Mouse (Mus musculus) heart, embryonic 15.5 days (tissue): ENCODE measurements around the gene Cux1. TPM values are rescaled to one million over a fixed set of nuclear protein-coding genes. Genes with fewer than 3 reads are reported as not detected.

Experiments
- ATAC-seq: fragments of 200-750 bp; cut with Nextera tagmentation; replicated peaks from 2 replicates; pipeline ENCODE4 v1.8.0; 2017; ENCODE audit warnings: low read depth, moderate TSS enrichment; ENCODE audit not compliant: insufficient number of reproducible peaks, insufficient read depth, low FRiP score
- H3K27ac ChIP-seq: fragments of 300-500 bp; sonication (generic); 2 replicates; pipeline ENCODE4 v1.5.1; 2015; ENCODE audit warnings: mild to moderate bottlenecking, inconsistent platforms
- H3K27me3 ChIP-seq: fragments of 300-500 bp; sonication (generic); 2 replicates; pipeline ENCODE4 v1.6.1; 2015; ENCODE audit warnings: inconsistent platforms
- H3K36me3 ChIP-seq: fragments of 300-500 bp; sonication (generic); 2 replicates; pipeline ENCODE4 v1.6.1; 2015; ENCODE audit warnings: mild to moderate bottlenecking, inconsistent platforms
- H3K4me1 ChIP-seq: fragments of 300-500 bp; sonication (generic); replicated peaks from 2 replicates; pipeline ENCODE4 v1.6.1; 2015; ENCODE audit warnings: inconsistent platforms
- H3K4me2 ChIP-seq: fragments of 300-500 bp; sonication (generic); 2 replicates; pipeline ENCODE4 v1.6.1; 2015; ENCODE audit warnings: inconsistent platforms, mild to moderate bottlenecking, moderate library complexity
- H3K4me3 ChIP-seq: fragments of 300-500 bp; sonication (generic); 2 replicates; pipeline ENCODE4 v1.5.1; 2015; ENCODE audit warnings: mild to moderate bottlenecking, inconsistent platforms
- H3K9ac ChIP-seq: fragments of 300-500 bp; sonication (generic); 2 replicates; pipeline ENCODE4 v1.6.1; 2015; ENCODE audit warnings: mild to moderate bottlenecking, inconsistent platforms
- H3K9me3 ChIP-seq: fragments of 300-500 bp; sonication (generic); replicated peaks from 2 replicates; pipeline ENCODE4 v1.6.1; 2016; ENCODE audit warnings: inconsistent platforms
- WGBS: fragments of 180-500 bp; shearing (Covaris S2); methylation state at CpG from one replicate; pipeline ENCODE4 v1.1.7; 2015; ENCODE audit warnings: mixed read lengths; 5-methylcytosine and 5-hydroxymethylcytosine counted together
- polyA plus RNA-seq: library from polyadenylated mRNA; unstranded; fragments of >200 nt; fragmentation: Nextera tagmentation; extraction: Ambion mirVana; gene quantifications from 2 replicates; pipeline ENCODE4 v1.2.1, GENCODE M21; 2015

The Cux1 gene
- polyA plus RNA-seq, 1 experiment from 2014 or later: 71.2 TPM

- no peak for ATAC-seq
- 84% methylated on average over 2 of the region's 2 CpGs for whole genome bisulfite sequencing
- H3K4me2 ChIP-seq: no peak overlapping the region
- peaks cover 38% of the 10 kb centered on the region for H3K4me1 ChIP-seq
- H3K4me3 ChIP-seq: no peak overlapping the region
- no peaks in the 10 kb centered on the region for H3K36me3 ChIP-seq
- no peaks in the 10 kb centered on the region for H3K9me3 ChIP-seq
- H3K27ac ChIP-seq: no peak overlapping the region
- no peak overlapping the region for H3K9ac ChIP-seq
- no peaks in the 10 kb centered on the region for H3K27me3 ChIP-seq
These were observed 173.7 kb downstream of the Cux1 start for GRCm38 (mm10) chr5:136393621-136394020.

- Histone ChIP-seq H3K9me3 (no peaks in the 10 kb centered on the region), H3K4me3 (no peak overlapping the region), H3K4me1 (peaks cover 31% of the 10 kb centered on the region), H3K27ac (peak overlapping the region; percentile 27; the same call in 1 of the 2 replicates), H3K4me2 (no peak overlapping the region), H3K27me3 (no peaks in the 10 kb centered on the region), H3K9ac (no peak overlapping the region), H3K36me3 (no peaks in the 10 kb centered on the region)
- 38% methylated on average over 2 of the region's 2 CpGs for WGBS
- ATAC-seq: no peak
These were observed 180.5 kb downstream of the Cux1 start for GRCm38 (mm10) chr5:136386757-136387156.

DNA sequence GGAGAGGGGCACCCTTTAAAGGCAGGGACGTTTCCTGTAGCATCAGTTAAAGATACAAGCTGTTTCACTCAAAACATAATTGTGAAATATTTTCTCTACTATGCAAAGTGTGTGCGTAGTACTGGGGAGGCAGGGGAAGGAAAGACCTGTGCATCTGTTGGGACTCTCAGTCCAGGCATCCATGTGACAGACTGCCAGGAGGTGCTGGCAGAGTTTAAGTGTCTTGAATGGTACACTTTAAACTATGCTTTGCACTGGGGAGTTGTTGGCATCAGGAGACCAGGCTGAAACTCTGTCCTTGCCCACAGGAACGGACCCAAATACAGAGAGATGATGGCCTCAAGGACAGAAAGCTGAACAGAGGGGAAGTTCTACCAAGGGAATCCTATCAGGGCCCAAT lies 182.1 kb downstream of the Cux1 start:
- Histone ChIP-seq H3K9ac (no peak overlapping the region), H3K9me3 (no peaks in the 10 kb centered on the region), H3K4me3 (no peak overlapping the region), H3K27me3 (no peaks in the 10 kb centered on the region), H3K36me3 (no peaks in the 10 kb centered on the region), H3K4me2 (no peak overlapping the region), H3K27ac (no peak overlapping the region), H3K4me1 (peaks cover 30% of the 10 kb centered on the region)
- ATAC-seq: no peak
- 79% methylated on average over 3 of the region's 3 CpGs for WGBS

DNA sequence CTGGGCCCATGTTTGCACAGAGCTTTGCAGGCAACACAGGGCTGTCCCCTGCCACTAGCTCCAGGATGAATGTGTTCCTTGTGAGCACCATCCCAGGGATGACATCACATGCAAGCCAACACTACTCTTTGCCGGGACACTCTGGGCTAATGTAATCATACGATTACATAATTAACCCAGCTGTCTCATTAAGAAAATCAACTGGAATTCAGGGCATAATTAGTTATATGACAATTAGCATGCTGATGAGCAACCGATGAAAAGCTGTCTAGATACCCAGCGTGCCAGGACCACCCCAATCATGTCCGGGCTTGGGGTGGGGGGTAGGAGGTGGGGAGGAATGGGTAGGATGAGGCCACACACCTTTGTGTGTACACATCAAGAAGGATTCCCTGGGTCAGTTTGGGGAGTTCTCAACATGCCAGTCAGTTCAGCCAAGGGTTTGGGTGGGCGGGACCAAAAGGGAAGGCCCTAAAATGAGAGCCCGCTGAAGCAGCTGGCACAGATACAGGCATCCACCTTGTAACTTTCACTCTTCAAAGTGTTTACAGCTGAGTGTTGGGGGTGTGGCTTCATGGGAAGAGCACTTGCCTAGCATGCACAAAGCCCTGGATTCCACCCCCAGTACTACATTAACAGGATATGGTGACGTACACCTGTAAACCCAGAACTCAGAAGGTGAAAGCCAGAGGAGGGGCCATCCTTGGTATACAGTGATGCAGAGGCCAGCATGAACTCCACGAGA lies 184.9 kb downstream of the Cux1 start:
- peak overlapping the region; percentile 35 for H3K27ac ChIP-seq
- H3K27me3 ChIP-seq: no peaks in the 10 kb centered on the region
- no peak overlapping the region for H3K4me2 ChIP-seq
- H3K4me3 ChIP-seq: no peak overlapping the region
- peaks cover 21% of the 10 kb centered on the region for H3K4me1 ChIP-seq
- H3K9me3 ChIP-seq: no peaks in the 10 kb centered on the region
- no peak for ATAC-seq
- no peak overlapping the region for H3K9ac ChIP-seq
- 82% methylated on average over 9 of the region's 9 CpGs for WGBS
- no peaks in the 10 kb centered on the region for H3K36me3 ChIP-seq

- Histone ChIP-seq H3K4me2 (no peak overlapping the region), H3K4me3 (no peak overlapping the region), H3K9ac (no peak overlapping the region), H3K27ac (no peak overlapping the region), H3K36me3 (no peaks in the 10 kb centered on the region), H3K27me3 (no peaks in the 10 kb centered on the region), H3K9me3 (no peaks in the 10 kb centered on the region), H3K4me1 (peaks cover 40% of the 10 kb centered on the region)
- 97% methylated on average over 1 of the region's 1 CpGs for WGBS
- ATAC-seq: no peak
These were observed 187.9 kb downstream of the Cux1 start for GRCm38 (mm10) chr5:136379405-136379804.

DNA sequence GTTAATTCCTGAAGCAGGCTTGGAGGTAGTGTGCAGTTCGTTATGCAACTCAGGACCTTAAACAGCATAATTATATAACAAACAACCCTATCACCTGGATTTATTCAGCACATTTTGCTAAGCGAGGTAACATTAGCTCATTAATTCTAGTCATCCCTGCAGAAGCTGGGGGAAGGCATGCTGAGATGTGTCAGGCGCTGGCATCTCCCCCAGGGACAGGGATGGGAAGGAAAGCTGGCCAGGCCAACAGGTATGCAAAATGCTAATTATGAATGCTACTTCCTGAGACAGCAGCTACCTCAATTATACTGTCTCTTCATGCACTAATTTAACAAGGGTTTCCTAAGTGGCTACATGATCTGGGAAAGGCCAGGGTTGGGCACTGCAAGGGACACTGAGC lies 190.2 kb downstream of the Cux1 start:
- no peaks in the 10 kb centered on the region for H3K36me3 ChIP-seq
- no peaks in the 10 kb centered on the region for H3K27me3 ChIP-seq
- H3K27ac ChIP-seq: 0 out of 2 replicates have a peak overlapping the region, but pooled peaks have one; percentile 66
- H3K4me2 ChIP-seq: no peak overlapping the region
- 86% methylated on average over 3 of the region's 3 CpGs for WGBS
- H3K9me3 ChIP-seq: no peaks in the 10 kb centered on the region
- no peak overlapping the region for H3K9ac ChIP-seq
- no peak for ATAC-seq
- H3K4me3 ChIP-seq: no peak overlapping the region
- H3K4me1 ChIP-seq: peaks cover 36% of the 10 kb centered on the region

DNA sequence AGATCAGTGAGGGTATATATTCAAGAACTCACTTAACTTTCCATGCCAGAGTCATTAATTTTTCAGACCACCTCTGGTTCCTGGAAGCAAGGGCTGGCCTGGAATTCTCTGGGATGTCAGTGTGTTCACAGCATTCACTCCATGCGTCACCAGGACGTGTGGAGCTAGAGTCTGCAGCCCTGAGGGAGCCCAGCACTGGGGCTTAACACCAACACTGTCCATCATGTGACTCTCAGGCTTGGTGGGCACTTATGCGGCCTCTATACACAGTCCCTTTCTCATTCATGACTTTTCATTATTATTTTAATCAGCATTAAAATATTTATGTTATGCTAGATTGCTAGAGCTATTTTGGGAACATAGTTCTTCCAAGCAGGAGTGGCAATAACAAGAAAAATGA lies 191.9 kb downstream of the Cux1 start:
- H3K9me3 ChIP-seq: no peaks in the 10 kb centered on the region
- peak overlapping the region; percentile 66 for H3K27ac ChIP-seq
- H3K36me3 ChIP-seq: 0 out of 2 replicates have a peak, but pooled peaks cover 2% of the 10 kb centered on the region
- H3K4me2 ChIP-seq: no peak overlapping the region
- peaks cover 32% of the 10 kb centered on the region for H3K4me1 ChIP-seq
- no peak overlapping the region for H3K4me3 ChIP-seq
- H3K9ac ChIP-seq: no peak overlapping the region
- no peaks in the 10 kb centered on the region for H3K27me3 ChIP-seq
- 38% methylated on average over 3 of the region's 3 CpGs for WGBS
- ATAC-seq: no peak; the same call in 1 of the 2 replicates

DNA sequence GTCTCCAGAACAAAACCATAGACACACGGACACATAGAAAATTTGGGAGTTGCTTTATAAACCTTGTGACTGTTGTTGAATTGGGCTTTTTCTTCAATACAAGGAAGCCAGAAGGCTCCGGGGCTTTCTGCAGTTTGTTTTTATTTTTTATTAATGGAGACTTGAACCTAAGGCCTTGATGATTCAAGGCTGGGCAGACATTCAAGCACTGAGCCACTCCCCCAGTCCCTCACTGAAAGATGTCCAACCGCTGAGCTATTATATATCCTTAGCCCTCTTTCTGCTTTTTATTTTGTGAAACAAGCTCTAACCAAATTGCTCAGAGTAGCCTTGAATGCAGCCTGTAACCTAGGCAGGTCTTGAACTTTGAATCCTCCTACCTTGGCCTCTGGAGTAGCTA lies 195.0 kb downstream of the Cux1 start:
- Histone ChIP-seq H3K36me3 (peaks cover 18% of the 10 kb centered on the region; the same call in 1 of the 2 replicates), H3K4me3 (no peak overlapping the region), H3K4me1 (peaks cover 32% of the 10 kb centered on the region), H3K4me2 (no peak overlapping the region), H3K27ac (no peak overlapping the region), H3K27me3 (no peaks in the 10 kb centered on the region), H3K9ac (no peak overlapping the region), H3K9me3 (no peaks in the 10 kb centered on the region)
- 86% methylated on average over 3 of the region's 3 CpGs for WGBS
- no peak for ATAC-seq

DNA sequence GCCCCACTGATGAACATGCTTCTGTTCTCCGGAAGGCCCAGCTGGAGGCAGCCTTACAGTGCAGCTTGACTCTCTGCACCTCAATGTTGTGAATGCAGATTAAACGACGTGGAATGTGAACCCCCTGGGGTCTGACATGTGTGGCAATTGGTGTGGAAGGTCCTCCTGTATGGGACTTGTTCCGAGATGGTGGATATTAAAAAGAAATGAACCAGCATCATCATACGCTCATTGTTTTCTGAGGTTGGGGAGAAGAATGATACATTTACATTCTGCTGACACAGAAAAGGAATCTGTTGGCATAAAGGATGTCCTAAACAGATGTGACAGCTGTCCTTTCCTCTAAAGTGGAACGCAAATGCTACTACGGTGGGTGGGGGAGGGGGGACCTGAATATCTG lies 203.9 kb downstream of the Cux1 start:
- WGBS: 67% methylated on average over 7 of the region's 7 CpGs
- Histone ChIP-seq H3K4me2 (no peak overlapping the region), H3K9ac (no peak overlapping the region), H3K27me3 (no peaks in the 10 kb centered on the region), H3K27ac (no peak overlapping the region), H3K9me3 (no peaks in the 10 kb centered on the region), H3K4me3 (no peak overlapping the region), H3K4me1 (no peaks in the 10 kb centered on the region), H3K36me3 (peaks cover 8% of the 10 kb centered on the region)
- no peak for ATAC-seq

GRCm38 (mm10) chr5:136362473-136363230 lies 204.6 kb downstream of the Cux1 start:
- H3K9ac ChIP-seq: no peak overlapping the region
- peaks cover under 1% of the 10 kb centered on the region; the same call in 1 of the 2 replicates for H3K4me1 ChIP-seq
- peaks cover 7% of the 10 kb centered on the region for H3K36me3 ChIP-seq
- no peak overlapping the region for H3K4me2 ChIP-seq
- no peak for ATAC-seq
- no peaks in the 10 kb centered on the region for H3K9me3 ChIP-seq
- H3K27me3 ChIP-seq: no peaks in the 10 kb centered on the region
- no peak overlapping the region for H3K27ac ChIP-seq
- WGBS: 81% methylated on average over 6 of the region's 6 CpGs
- no peak overlapping the region for H3K4me3 ChIP-seq

- Histone ChIP-seq H3K27me3 (no peaks in the 10 kb centered on the region), H3K4me3 (no peak overlapping the region), H3K9ac (no peak overlapping the region), H3K4me2 (no peak overlapping the region), H3K27ac (no peak overlapping the region), H3K4me1 (peaks cover 5% of the 10 kb centered on the region), H3K9me3 (no peaks in the 10 kb centered on the region), H3K36me3 (peaks cover 9% of the 10 kb centered on the region)
- whole genome bisulfite sequencing: 87% methylated on average over 5 of the region's 5 CpGs
- ATAC-seq: no peak
These were observed 205.3 kb downstream of the Cux1 start for GRCm38 (mm10) chr5:136362021-136362420.
